Mouse (Mus musculus): ENCODE measurements at regions not wholly inside any gene's neighbourhood (a gene's known extent, or its start where the extent isn't known, plus 50 kb on each side); places are given as distances from the start of the nearest gene placed in this dataset.

GRCm38 (mm10) chr5:118447366-118447765, 113.1 kb upstream of the Med13l start:
- TF ChIP-seq EP300 (IDR thresholded peaks at IDR 0.05; ENCODE audit: low read depth in 1 of 2, low read length in 2 of 2) (no peak), MAX (IDR thresholded peaks at IDR 0.05; ENCODE audit: low read length) (no peak), CTCF (IDR thresholded peaks at IDR 0.05 in 2 of 3, conservative IDR thresholded peaks at IDR 0.05 in 1 of 3; ENCODE audit: control insufficient read depth in 1 of 3, insufficient read depth in 1 of 3, low read depth in 2 of 3, low read length in 3 of 3, poor library complexity in 1 of 3, severe bottlenecking in 1 of 3) (no peak), MAFK (IDR thresholded peaks at IDR 0.05; ENCODE audit: borderline replicate concordance, low read depth, low read length) (no peak), GABPA (IDR thresholded peaks at IDR 0.05; ENCODE audit: low read depth, low read length) (no peak), NELFE (IDR thresholded peaks at IDR 0.05; ENCODE audit: low read depth, low read length) (no peak), GATA1 (IDR thresholded peaks at IDR 0.05; ENCODE audit: low read depth, low read length) (no peak), MAZ (IDR thresholded peaks at IDR 0.05; ENCODE audit: low read depth, low read length) (no peak)
